Mouse (Mus musculus): ENCODE measurements around the gene Rnf183.

- no peak for TF ChIP-seq CTCF (IDR thresholded peaks at IDR 0.05; ENCODE audit: borderline replicate concordance, insufficient read depth, low read depth, low read length)
- no peak for TF ChIP-seq POLR2A (IDR thresholded peaks at IDR 0.05; ENCODE audit: borderline replicate concordance, insufficient read depth, low read length)
Observed at GRCm38 (mm10) chr4:62440986-62441385, 5.9 kb upstream of the Rnf183 start.
